Mouse (Mus musculus): ENCODE data around the gene Mc3r. TPM values are rescaled to one million over a fixed set of nuclear protein-coding genes. Genes with fewer than 3 reads are reported as not detected.
A peak's percentile ranks its signal among the peaks of the same experiment; 100 is the strongest.

Gene Mc3r
- total RNA-seq (2015) (not detected in 2 replicates), total RNA-seq (2017) (not detected in 2 replicates)

DNA sequence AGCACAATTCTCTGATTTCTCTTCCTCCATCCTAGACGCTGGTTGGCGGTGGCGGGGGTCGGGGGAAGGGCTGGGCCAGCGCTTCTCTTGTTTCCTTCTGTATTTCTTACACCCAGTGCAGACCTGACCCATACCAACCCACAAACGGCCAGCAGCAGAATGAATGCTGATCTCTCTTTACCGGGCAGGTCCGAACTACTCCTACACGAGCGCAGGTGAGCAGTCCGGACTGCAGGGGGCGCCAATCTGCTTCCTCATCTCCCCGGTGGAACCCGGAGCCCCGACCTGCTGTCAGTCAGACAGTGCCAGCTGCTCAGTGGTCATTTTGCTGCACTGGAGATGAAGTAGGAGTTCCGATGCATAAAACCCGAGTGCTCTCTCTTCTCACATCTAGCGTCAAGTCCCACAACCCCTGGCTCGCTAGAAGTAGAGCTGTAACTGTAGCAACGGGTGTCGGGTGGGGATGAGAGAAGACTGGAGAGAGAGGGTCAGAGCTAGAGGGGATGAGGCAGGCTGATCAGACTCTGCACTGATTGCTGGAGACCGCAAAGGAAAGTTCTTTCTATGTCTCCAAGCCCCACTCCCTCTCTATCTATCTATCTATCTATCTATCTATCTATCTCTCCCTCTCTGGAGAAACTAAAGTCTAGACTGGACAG, at the start of gene Mc3r:
Gene Mc3r, plus strand, starts transcription at position 387 of the 659 bp plus-strand sequence.
- peak; percentile 69 for ATAC-seq (replicated peaks; ENCODE audit: poor library complexity)

DNA sequence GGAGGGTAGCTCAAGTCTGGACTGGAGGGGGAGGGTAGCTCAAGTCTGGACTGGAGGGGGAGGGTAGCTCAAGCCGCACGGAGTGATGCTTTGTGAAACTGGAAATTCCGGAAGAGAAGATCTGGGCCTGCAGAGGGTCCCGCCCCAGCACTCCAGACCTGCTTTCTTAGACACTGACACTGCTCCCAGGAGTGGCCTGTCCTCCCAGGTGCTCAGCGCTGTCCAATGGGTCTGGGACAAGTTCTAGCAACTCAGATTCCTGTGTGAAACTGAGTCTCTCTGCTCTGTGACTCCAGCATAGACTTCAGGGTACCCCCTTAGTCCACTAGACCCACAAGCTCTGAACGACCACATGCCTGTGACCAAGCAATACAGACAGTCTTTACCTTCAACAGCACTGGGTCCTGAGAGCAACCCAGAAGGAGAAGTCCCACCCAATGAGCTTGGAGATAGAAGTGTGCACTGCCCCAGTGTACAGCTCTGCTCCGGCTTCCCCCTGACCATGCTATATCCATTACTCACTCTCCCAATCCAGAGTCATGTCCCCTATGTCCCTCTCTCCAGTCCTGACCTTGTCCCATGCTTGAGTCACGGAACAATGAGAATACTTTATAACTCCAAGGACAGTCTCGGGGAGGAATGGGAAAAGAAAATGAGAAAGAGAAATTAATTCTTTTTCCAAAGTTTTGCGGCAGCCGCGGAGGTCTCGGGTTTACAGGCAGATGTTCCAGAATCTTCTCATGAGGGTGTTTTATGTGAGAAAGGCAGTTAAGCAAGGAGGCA, 46.1 kb upstream of the Mc3r start:
- no peak for ATAC-seq (replicated peaks; ENCODE audit: poor library complexity)

- ATAC-seq (replicated peaks; ENCODE audit: poor library complexity) = peak; percentile 74
These were observed 41.3 kb upstream of the Mc3r start for GRCm38 (mm10) chr2:172207003-172207402.

DNA sequence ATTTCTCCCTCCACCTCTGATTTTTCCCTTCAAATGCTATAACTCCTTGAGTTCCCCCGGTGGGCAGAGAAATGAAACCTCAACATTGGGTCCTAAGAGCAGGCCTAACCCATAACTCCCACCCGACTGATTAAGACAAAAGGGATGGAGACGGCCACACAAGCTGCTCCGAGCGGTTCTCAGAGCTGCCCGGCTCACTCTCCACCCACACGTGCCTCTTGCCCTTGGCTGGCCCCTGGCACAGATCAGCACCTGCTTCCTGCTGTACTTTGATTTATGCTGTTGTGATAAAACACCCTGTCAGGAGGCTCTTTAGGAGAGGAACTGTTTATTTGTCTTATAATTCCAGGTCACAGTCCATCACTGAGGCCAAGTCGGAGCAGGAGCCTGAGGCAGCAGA, 34.8 kb upstream of the Mc3r start:
- ATAC-seq (replicated peaks; ENCODE audit: poor library complexity) = no peak

DNA sequence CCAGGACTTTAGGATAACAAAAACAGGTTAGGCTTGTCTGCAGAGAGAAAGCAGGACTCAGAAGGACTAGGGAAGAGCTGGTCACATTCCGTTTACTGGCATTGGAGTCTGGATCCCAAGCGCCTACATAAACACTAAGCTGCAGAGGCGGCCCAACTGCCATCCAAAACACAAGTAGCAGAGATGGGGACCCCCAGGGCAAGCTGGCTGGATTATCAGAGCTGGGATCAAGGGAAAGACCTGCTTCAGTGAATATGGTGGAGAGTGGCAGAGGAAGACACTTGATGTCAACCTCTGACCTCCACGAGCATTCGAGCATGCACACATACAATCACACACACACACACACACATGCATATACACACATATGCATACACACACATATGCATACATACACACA, 34.0 kb upstream of the Mc3r start:
- ATAC-seq (replicated peaks; ENCODE audit: poor library complexity) = no peak

DNA sequence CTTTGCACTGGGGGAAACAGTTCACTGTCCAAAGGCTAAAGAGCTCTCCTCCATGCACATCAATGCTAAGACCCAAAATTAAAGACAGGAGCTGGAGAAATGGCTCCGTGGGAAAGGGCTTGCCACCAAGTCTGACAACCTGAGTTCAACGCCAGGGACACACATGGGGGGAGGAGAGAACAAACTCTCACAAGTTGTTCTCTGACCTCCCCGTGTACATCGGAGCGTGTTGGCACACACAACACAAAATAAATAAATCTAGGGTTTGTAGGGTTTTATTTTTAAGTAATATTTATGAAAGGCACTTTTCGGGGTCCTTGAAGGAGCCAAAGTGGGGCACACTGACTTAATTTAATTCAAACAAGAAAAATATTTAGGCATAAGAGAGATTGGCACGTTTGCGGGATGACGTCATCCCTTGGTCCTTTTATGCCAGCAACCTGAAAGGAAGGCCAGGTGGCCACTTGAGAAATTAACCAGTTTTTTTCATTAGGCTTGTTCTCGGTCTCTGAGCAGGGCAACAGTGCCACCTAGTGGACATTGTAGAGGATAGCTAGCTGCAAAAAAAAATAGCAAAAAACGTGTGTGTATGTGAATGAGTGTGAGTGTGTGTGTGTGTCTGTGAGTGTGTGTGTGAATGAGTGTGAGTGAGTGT, 32.7 kb upstream of the Mc3r start:
- ATAC-seq (replicated peaks; ENCODE audit: poor library complexity) = peak; percentile 91

DNA sequence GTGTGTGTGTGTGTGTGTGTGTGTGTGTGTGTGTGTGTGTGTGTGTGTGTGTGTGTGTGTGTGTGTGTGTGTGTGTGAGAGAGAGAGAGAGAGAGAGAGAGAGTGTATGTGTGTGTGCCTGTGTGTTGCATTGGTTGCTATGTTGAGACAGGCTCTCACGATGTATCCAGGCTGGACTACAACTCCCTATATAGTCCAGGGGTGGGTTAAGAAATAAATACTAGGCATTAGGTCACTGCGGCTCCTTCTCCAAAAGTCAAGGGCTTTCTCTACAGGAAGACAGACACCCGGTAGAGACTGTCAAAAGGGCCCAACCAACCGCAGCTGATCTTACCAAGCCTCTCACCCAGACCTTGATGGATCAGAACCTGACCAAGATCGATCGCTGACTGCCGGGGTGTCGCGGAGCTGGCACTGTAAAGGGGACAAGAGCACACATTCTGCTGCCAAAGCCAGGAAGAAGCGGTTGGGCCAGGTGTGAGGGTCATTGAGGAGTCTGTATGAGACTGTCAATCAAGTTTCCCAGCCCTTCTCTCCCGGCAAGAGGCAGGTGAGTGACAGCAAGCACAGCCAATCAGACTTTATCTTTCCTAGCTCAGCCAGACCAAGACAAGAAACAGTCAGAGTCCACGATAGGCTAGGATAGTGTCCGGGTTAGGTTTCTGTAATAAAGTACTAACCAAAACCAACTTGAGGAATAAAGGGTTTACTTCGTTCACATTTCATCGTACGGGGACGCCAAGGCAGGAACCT, 32.0 kb upstream of the Mc3r start:
- no peak for ATAC-seq (replicated peaks; ENCODE audit: poor library complexity)

GRCm38 (mm10) chr2:172217886-172218285, 30.4 kb upstream of the Mc3r start:
- no peak for ATAC-seq (replicated peaks; ENCODE audit: poor library complexity)

- ATAC-seq (replicated peaks; ENCODE audit: poor library complexity) = 0 out of 2 replicates have a peak, but pooled peaks have one; percentile 23
These were observed 29.1 kb upstream of the Mc3r start for GRCm38 (mm10) chr2:172219186-172219585.

DNA sequence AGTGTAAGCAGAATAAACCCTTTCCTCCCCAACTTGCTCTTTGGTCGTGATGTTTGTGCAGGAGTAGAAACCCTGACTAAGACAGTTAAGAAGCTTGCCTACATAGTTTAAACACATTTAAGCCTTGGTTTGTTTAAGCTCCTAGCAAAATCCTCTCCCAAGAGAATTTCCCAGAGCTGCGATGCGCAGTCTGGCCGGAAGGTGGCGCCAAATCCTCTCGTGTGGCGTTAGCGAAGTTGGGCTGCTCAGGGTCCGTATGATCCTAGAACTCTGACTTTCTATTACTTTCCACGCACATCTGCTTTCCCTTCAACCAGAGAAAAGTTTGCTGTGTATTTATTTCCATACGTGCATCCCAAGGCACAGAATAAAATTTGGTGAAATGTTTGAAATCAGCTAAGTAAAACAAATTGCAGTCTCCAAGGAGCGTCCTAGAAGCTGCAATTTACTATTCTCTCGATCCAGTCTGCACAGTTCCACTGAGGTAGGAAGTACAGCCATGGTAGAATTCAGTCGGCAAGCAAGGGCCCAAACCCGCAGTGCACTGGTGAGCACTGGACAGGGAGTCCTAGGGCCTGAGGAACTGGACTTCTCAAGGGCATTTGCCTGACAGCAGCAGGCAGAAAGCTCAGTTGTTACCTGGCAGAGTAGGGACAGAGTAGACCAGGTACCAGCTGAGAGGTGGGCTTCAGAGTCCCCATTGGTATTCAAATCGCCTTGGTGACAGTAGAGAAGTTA, 26.5 kb upstream of the Mc3r start:
- peak; percentile 93 for ATAC-seq (replicated peaks; ENCODE audit: poor library complexity)

DNA sequence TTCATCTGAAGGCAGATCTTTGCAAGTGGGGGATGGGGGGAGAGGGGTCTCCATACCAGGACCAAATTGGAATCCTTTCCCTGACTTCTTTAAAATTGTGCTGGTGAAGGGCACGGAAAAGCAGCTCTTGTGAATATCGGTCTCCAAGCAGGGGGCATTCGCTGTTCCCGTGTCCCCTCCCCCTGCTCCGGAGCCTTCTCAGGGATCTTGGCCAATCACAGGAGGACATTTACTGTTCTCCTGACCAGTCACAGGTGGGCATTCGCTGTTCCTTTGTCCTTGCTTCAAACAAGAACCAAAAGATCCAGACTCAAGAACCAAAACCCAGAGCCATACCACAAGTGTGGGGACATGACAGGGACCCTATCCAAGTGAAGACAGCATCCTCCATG, 25.9 kb upstream of the Mc3r start:
- ATAC-seq (replicated peaks; ENCODE audit: poor library complexity) = no peak

DNA sequence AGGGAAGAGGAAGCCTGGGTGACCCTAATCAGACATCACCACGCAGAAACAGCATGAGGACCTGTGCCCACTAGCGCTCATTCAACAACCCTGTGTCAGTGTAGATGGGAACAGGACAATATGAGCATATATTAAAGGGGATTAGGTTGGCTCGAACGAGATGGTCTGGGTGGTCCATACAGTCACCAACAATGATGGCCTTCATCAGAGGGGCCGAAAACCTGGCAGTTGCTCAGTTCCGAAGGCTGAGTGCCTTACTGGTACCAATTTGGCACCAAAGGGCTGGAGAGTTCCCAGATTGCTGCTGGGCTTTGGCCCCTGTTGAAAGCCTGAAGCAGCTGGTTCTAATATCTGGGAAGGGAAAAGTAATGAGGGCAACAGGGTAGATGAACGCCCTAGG, 25.4 kb upstream of the Mc3r start:
- ATAC-seq (replicated peaks; ENCODE audit: poor library complexity) = no peak

DNA sequence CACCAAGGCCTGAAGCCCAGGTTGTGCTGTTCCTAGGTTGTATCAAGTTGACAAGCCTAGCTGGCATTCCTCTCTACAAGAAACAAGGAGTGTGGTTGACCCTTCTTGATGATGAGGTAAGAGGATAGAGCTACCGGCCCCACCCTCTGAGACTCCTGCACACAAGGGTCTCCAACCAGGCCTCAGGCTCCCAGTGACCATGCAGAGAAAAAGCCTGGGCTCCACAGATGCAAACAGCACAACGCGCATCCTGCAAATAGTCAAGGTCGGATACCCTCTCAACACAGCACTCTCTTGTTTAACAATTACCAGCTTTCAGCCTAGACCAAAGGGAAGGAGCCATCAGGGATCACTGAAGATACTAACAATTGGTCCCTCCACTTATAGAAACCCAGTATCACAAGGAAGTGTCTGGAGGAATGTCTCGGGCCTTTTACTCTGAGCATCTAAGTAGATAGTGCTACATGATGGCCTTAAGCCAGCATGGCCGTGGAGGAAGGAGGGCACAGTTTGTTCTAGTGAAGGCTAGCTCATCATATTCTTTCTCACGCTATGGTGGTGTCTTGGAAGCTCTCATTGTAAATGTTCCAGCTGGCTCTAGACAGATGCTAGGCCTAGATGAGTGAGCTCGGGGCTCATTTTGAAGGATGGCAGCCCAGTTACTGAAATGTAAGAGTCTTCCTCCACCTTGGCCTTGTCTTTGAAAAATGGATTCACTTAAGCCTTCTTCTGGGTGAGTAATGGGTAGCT, 24.7 kb upstream of the Mc3r start:
- no peak for ATAC-seq (replicated peaks; ENCODE audit: poor library complexity)

DNA sequence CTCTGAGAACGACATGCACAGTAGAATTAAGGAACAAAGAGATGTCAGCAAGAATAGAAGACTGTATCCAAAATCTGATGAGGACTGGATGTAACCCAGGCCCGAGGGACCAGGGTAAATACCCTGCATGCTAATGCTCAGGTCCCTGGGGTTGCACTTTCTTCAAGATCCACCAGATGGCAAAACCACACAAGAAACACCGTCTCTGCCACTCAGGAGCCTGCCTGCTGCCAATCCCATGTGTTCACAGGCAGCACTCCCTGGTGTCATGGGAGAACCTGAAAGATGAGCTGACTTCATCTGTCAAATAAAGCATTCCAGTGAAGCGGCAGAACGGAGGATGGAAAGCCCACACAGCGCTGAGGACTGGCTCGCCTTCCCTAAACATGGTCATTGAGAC, 21.3 kb upstream of the Mc3r start:
- ATAC-seq (replicated peaks; ENCODE audit: poor library complexity) = peak; percentile 69

GRCm38 (mm10) chr2:172227808-172228207, 20.5 kb upstream of the Mc3r start:
- ATAC-seq (replicated peaks; ENCODE audit: poor library complexity) = peak; percentile 44; the same call in 1 of the 2 replicates

DNA sequence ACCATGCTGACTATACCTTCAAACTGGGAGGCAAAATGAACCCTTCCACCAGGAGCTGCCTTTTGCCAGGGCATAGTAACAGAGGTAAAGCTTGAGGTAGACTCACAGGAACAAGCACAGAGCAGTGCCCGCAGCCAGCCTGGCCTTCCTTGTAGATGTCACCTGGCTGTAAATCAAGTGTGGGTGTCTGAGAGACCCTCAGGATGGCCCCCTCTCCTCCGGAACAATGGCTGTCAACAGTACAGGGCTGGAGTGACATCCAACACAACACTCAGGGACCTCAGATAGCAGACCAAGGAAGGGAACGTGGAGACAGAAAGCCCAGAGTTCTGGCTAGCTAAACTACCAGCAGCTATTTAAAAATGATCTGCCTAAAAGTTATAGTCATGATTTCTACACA, 19.1 kb upstream of the Mc3r start:
- ATAC-seq (replicated peaks; ENCODE audit: poor library complexity) = no peak

- no peak for ATAC-seq (replicated peaks; ENCODE audit: poor library complexity)
These were observed 18.2 kb upstream of the Mc3r start for GRCm38 (mm10) chr2:172230126-172230525.

GRCm38 (mm10) chr2:172238220-172238619, 10.1 kb upstream of the Mc3r start:
- ATAC-seq (replicated peaks; ENCODE audit: poor library complexity) = no peak

GRCm38 (mm10) chr2:172241031-172241430, 7.3 kb upstream of the Mc3r start:
- peak; percentile 79 for ATAC-seq (replicated peaks; ENCODE audit: poor library complexity)

- no peak for ATAC-seq (replicated peaks; ENCODE audit: poor library complexity)
These were observed 2.8 kb upstream of the Mc3r start for GRCm38 (mm10) chr2:172245497-172245896.

Measured in megakaryocyte progenitor cell, adult 5-6 weeks (primary cell).